7 mouse cellular contexts compared by ENCODE assay signal in the genomic region with DNA sequence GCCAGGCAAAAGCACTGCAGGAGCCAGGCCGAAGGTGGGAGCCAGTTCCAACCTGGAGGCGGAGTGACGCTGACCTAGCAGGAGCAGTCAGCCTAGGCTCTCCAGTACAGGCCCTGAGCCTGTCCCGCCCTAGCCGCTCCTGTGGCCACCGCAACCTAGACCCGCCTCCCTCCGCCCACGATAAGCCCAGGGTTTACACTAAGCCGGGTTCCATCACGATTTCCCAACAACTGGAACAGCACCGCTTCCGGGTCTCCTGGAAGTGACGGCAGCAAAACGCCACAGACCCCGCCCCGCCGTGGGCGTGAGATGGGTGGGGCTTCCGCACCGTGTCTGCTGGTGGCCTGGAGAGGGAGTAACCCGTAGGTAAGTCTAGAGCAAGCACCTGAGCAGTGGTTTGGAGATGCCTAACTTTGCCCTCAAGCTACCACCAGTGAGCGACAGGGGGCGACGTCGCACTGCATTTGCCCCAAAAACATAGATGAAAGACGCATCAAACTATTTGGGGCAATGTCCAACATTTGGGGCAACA. TPM values are rescaled to one million over a fixed set of nuclear protein-coding genes. Genes with fewer than 3 reads are reported as not detected.
DNase-seq lines count a peak whose midpoint lies in the region; ATAC-seq lines count a peak whose summit lies in the region.

No protein-coding gene starts in this region.

- H3K36me3 ChIP-seq in embryonic facial prominence, embryonic 11.5 days (replicated peaks; ENCODE audit: control insufficient read depth, insufficient read depth, low read depth, low read length), result no peaks in the 10 kb centered on the region; the same call in 1 of the 2 replicates
- H3K36me3 ChIP-seq in limb, embryonic 10.5 days, result peaks cover 47% of the 10 kb centered on the region
- H3K36me3 ChIP-seq in midbrain, embryonic 13.5 days, result peaks cover 36% of the 10 kb centered on the region

- under 1% methylated on average over 24 of the region's 27 CpGs for WGBS in embryonic facial prominence, embryonic 11.5 days
- under 1% methylated on average over 27 of the region's 27 CpGs for WGBS in limb, embryonic 10.5 days
- under 1% methylated on average over 27 of the region's 27 CpGs for WGBS in midbrain, embryonic 13.5 days

- 0 out of 2 replicates have a peak overlapping the region, but pooled peaks have one; percentile 41 for H3K27ac ChIP-seq in embryonic facial prominence, embryonic 11.5 days (replicated peaks; ENCODE audit: low read depth, low read length)
- peak overlapping the region; percentile 73 for H3K27ac ChIP-seq in limb, embryonic 10.5 days
- H3K27ac ChIP-seq in midbrain, embryonic 13.5 days, result peak overlapping the region; percentile 60; the same call in 1 of the 2 replicates

- H3K27me3 ChIP-seq in embryonic facial prominence, embryonic 11.5 days (ENCODE audit: control insufficient read depth, insufficient read depth, low read length), result no peaks in the 10 kb centered on the region
- no peaks in the 10 kb centered on the region for H3K27me3 ChIP-seq in limb, embryonic 10.5 days (ENCODE audit: low read depth, poor library complexity, severe bottlenecking)
- H3K27me3 ChIP-seq in midbrain, embryonic 13.5 days, result no peaks in the 10 kb centered on the region

- ATAC-seq in embryonic facial prominence, embryonic 11.5 days (replicated peaks; ENCODE audit: insufficient number of reproducible peaks, low FRiP score, low TSS enrichment, low read depth), result peak; percentile 83
- ATAC-seq in granulocyte monocyte progenitor cell, adult 5-6 weeks (replicated peaks; ENCODE audit: poor library complexity, severe bottlenecking), result peak; percentile 83
- peak; percentile 88 for ATAC-seq in midbrain, embryonic 13.5 days

- no peaks in the 10 kb centered on the region for H3K9me3 ChIP-seq in embryonic facial prominence, embryonic 11.5 days (replicated peaks; ENCODE audit: control insufficient read depth, low read length)
- H3K9me3 ChIP-seq in limb, embryonic 10.5 days (replicated peaks), result no peaks in the 10 kb centered on the region
- H3K9me3 ChIP-seq in midbrain, embryonic 13.5 days, result no peaks in the 10 kb centered on the region

- peaks cover 7% of the 10 kb centered on the region for H3K4me1 ChIP-seq in embryonic facial prominence, embryonic 11.5 days (ENCODE audit: control insufficient read depth, insufficient read depth, low read length)
- H3K4me1 ChIP-seq in limb, embryonic 10.5 days, result peaks cover 36% of the 10 kb centered on the region
- peaks cover 50% of the 10 kb centered on the region for H3K4me1 ChIP-seq in midbrain, embryonic 13.5 days (replicated peaks)

- peak overlapping the region; percentile 86 for H3K4me3 ChIP-seq in embryonic facial prominence, embryonic 11.5 days (ENCODE audit: low read depth, low read length)
- H3K4me3 ChIP-seq in limb, embryonic 10.5 days, result peak overlapping the region; percentile 86
- peak overlapping the region; percentile 94 for H3K4me3 ChIP-seq in midbrain, embryonic 13.5 days (replicated peaks)

- DNase-seq in adrenal gland, postnatal 14 days, result peak; percentile 98
- peak; percentile 94 for DNase-seq in embryonic facial prominence, embryonic 11.5 days (ENCODE audit: low spot score)
- peak; percentile 98 for DNase-seq in kidney, adult 11 months
- peak; percentile 95 for DNase-seq in limb, embryonic 10.5 days (ENCODE audit: low spot score)
- DNase-seq in spleen, adult 12 weeks (ENCODE audit: low spot score), result peak; percentile 98

- H3K4me2 ChIP-seq in embryonic facial prominence, embryonic 11.5 days (ENCODE audit: low read depth, low read length), result peak overlapping the region; percentile 87
- H3K4me2 ChIP-seq in midbrain, embryonic 13.5 days (replicated peaks), result peak overlapping the region; percentile 100

- H3K9ac ChIP-seq in embryonic facial prominence, embryonic 11.5 days (replicated peaks; ENCODE audit: low read length), result peak overlapping the region; percentile 73
- H3K9ac ChIP-seq in midbrain, embryonic 13.5 days (replicated peaks), result peak overlapping the region; percentile 87

RNA-seq across cellular contexts. Expression of gene Arf5, which starts 1.8 kb away (rescaled TPM):
- total RNA-seq in adrenal gland, postnatal 14 days (2021), result 165 and 174 TPM in 2 replicates
- 289 and 311 TPM in 2 replicates for polyA plus RNA-seq in embryonic facial prominence, embryonic 11.5 days (2014; fragmentation: Nextera tagmentation; extraction: Ambion mirVana)
- total RNA-seq in granulocyte monocyte progenitor cell, adult 5-6 weeks (2014; fragmentation: Nextera tagmentation), result 34.4 and 53.3 TPM in 2 replicates
- total RNA-seq in granulocyte monocyte progenitor cell, adult 5-6 weeks (2017), result 42.1 and 59.1 TPM in 2 replicates
- polyA plus RNA-seq in limb, embryonic 10.5 days (2016; fragmentation: Nextera tagmentation; extraction: Ambion mirVana), result 251 and 298 TPM in 2 replicates
- 357 and 363 TPM in 2 replicates for polyA plus RNA-seq in midbrain, embryonic 13.5 days (2015; fragmentation: Nextera tagmentation; extraction: Ambion mirVana)

RNA-seq across cellular contexts. Expression of gene Fscn3, which starts 6.1 kb away (rescaled TPM):
- not detected in 2 replicates for total RNA-seq in adrenal gland, postnatal 14 days (2021)
- not detected in 2 replicates for polyA plus RNA-seq in embryonic facial prominence, embryonic 11.5 days (2014; fragmentation: Nextera tagmentation; extraction: Ambion mirVana)
- not detected in 2 replicates for total RNA-seq in granulocyte monocyte progenitor cell, adult 5-6 weeks (2014; fragmentation: Nextera tagmentation)
- total RNA-seq in granulocyte monocyte progenitor cell, adult 5-6 weeks (2017), result not detected in 2 replicates
- not detected in 2 replicates for polyA plus RNA-seq in limb, embryonic 10.5 days (2016; fragmentation: Nextera tagmentation; extraction: Ambion mirVana)
- polyA plus RNA-seq in midbrain, embryonic 13.5 days (2015; fragmentation: Nextera tagmentation; extraction: Ambion mirVana), result 0.16 TPM in 1 of 2 replicates, not detected in the other

RNA-seq across cellular contexts. Expression of gene Gcc1, which starts 6.7 kb away (rescaled TPM):
- 12.7 and 15.4 TPM in 2 replicates for total RNA-seq in adrenal gland, postnatal 14 days (2021)
- polyA plus RNA-seq in embryonic facial prominence, embryonic 11.5 days (2014; fragmentation: Nextera tagmentation; extraction: Ambion mirVana), result 7.4 and 8.2 TPM in 2 replicates
- 7.0 TPM in 2 replicates for total RNA-seq in granulocyte monocyte progenitor cell, adult 5-6 weeks (2014; fragmentation: Nextera tagmentation)
- 10.9 and 11.2 TPM in 2 replicates for total RNA-seq in granulocyte monocyte progenitor cell, adult 5-6 weeks (2017)
- 8.3 and 10.7 TPM in 2 replicates for polyA plus RNA-seq in limb, embryonic 10.5 days (2016; fragmentation: Nextera tagmentation; extraction: Ambion mirVana)
- polyA plus RNA-seq in midbrain, embryonic 13.5 days (2015; fragmentation: Nextera tagmentation; extraction: Ambion mirVana), result 13.2 and 14.2 TPM in 2 replicates

RNA-seq across cellular contexts. Expression of gene Zfp800, which starts 23.7 kb away (rescaled TPM):
- total RNA-seq in adrenal gland, postnatal 14 days (2021), result 22.5 and 25.3 TPM in 2 replicates
- 13.5 and 20.2 TPM in 2 replicates for polyA plus RNA-seq in embryonic facial prominence, embryonic 11.5 days (2014; fragmentation: Nextera tagmentation; extraction: Ambion mirVana)
- total RNA-seq in granulocyte monocyte progenitor cell, adult 5-6 weeks (2014; fragmentation: Nextera tagmentation), result 35.8 and 48.4 TPM in 2 replicates
- total RNA-seq in granulocyte monocyte progenitor cell, adult 5-6 weeks (2017), result 54.5 and 58.2 TPM in 2 replicates
- 10.5 and 12.2 TPM in 2 replicates for polyA plus RNA-seq in limb, embryonic 10.5 days (2016; fragmentation: Nextera tagmentation; extraction: Ambion mirVana)
- 24.1 and 28.6 TPM in 2 replicates for polyA plus RNA-seq in midbrain, embryonic 13.5 days (2015; fragmentation: Nextera tagmentation; extraction: Ambion mirVana)

RNA-seq across cellular contexts. Expression of gene Pax4, which starts 27.6 kb away (rescaled TPM):
- not detected in 2 replicates for total RNA-seq in adrenal gland, postnatal 14 days (2021)
- not detected in 2 replicates for polyA plus RNA-seq in embryonic facial prominence, embryonic 11.5 days (2014; fragmentation: Nextera tagmentation; extraction: Ambion mirVana)
- total RNA-seq in granulocyte monocyte progenitor cell, adult 5-6 weeks (2014; fragmentation: Nextera tagmentation), result not detected in 2 replicates
- not detected in 2 replicates for total RNA-seq in granulocyte monocyte progenitor cell, adult 5-6 weeks (2017)
- polyA plus RNA-seq in limb, embryonic 10.5 days (2016; fragmentation: Nextera tagmentation; extraction: Ambion mirVana), result not detected in 2 replicates
- polyA plus RNA-seq in midbrain, embryonic 13.5 days (2015; fragmentation: Nextera tagmentation; extraction: Ambion mirVana), result not detected in 2 replicates

Comparison
In these comparisons a context has a peak if more than half of its experiments do, and no peak if none do; other contexts are left out.
1. Peak in every context shown above with its lines: DNase-seq, ATAC-seq, H3K4me3 ChIP-seq and H3K27ac ChIP-seq.